Mouse (Mus musculus) frontal cortex, adult (tissue): ENCODE results near the gene Snx11.
"Not testable (repeated sequence)": the region's sequence is repeated elsewhere in the genome, so short reads cannot be mapped to it uniquely, and the experiment has no call there.

Source experiments
- ATAC-seq: cut with Nextera tagmentation; 2 replicates; pipeline ENCODE4 v1.9.2; 2017; ENCODE audit warnings: mild to moderate bottlenecking, moderate library complexity, mixed read lengths; ENCODE audit not compliant: low TSS enrichment

The Snx11 gene

DNA sequence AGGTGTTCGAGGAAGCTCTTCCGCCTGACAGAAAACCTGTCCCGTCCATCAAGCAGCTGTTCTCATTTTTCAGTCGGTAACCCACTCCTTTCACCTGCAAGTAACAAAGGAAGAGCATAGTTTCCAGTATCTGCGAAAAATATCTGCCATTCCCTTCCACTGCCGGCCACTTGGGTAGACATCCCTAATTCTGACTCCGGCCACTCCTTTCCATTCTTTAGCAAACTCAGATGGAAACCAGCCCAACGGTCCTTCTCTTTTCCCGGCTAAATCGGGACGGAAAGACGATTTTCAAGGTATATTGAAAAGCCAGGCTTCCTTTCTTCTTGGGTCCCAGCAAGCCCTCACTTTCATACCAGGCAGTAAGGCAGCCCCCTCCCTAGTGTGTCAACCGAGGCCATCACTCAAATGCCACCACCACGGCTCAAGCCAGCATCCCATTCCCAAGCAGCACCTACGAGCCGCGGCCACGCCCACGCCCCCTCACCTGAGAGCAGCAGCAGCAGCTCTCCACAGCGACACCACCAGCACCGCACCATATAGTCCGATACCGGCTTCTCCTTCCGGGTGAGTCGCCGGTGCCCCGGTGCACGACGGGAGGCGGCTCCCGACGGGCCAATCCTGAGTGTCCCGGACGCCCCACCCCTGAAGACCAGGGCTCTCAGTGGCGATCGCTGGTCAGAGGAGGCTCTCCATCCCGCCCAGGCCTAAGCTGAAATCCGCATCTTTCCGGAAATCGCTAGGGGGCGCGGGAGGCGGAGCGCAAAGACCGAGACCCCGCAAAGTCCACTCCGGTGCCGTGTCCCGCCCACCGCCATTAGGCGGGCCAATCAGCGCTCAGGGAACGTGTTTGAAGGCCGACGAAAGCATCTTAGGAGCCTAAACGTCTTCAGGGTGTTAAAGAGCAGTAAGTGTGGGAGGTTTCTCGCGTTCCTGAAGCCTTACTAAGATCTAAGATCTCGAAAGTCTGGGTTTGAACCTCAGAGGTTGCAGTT, at the start of gene Snx11:
Gene Snx11, minus strand, starts transcription at position 592 of the 995 bp plus-strand sequence.
- peak; percentile 99 for ATAC-seq

DNA sequence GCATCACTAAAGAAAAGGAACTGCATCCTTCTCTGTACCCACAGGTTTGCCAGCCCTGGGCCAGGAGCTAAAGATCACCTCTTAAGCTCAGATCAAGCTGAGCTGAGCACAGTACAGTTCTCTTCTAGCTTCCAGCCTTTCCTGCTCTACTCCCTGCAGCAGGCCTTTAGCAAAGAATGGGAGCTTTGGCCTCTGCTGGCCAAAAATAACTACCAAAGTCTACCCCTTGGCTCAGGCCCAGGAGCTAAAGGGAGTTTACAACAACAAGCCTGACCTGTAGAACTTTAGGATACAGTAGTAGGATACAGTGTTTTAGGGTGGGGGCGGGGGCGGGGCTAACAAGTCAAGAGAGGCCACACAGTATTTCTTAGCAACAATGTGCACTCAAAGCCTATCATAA, 49.1 kb upstream of the Snx11 start:
- ATAC-seq, result no peak

DNA sequence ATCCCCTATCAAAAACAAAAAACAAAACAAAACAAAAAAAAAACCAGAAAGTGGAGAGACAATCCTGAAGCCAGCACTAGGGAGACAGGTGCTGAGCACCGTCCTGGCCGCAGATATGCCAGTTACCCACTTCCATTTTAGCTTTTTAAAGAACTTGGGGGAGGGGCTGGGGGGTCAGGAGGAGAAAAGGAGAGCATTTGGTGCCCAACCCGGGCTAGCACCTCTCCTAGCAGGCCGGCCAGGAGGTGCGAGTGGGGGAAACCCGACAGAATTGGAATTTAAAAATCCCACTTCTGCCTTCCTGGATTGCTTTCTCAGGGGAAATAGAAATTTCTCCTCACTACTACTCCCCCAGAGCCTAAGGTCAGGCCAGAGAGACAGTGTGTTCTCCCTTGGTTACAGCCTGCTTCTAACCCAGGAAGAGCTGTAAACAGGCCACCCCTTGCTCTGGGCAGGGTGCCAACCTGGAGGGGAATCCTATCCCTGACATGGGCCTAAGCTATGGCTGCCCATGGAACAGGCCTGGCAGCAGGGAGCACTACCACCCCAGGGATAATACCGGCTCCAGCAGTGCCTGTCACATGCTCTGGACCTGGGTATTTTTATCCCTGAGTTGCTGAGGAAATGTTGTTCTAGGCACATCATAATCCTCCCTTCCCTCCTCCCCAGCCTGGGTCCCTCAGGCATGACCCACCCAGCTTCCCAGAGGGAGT, 47.6 kb upstream of the Snx11 start:
- ATAC-seq, result 0 out of 2 replicates have a peak, but pooled peaks have one; percentile 8

DNA sequence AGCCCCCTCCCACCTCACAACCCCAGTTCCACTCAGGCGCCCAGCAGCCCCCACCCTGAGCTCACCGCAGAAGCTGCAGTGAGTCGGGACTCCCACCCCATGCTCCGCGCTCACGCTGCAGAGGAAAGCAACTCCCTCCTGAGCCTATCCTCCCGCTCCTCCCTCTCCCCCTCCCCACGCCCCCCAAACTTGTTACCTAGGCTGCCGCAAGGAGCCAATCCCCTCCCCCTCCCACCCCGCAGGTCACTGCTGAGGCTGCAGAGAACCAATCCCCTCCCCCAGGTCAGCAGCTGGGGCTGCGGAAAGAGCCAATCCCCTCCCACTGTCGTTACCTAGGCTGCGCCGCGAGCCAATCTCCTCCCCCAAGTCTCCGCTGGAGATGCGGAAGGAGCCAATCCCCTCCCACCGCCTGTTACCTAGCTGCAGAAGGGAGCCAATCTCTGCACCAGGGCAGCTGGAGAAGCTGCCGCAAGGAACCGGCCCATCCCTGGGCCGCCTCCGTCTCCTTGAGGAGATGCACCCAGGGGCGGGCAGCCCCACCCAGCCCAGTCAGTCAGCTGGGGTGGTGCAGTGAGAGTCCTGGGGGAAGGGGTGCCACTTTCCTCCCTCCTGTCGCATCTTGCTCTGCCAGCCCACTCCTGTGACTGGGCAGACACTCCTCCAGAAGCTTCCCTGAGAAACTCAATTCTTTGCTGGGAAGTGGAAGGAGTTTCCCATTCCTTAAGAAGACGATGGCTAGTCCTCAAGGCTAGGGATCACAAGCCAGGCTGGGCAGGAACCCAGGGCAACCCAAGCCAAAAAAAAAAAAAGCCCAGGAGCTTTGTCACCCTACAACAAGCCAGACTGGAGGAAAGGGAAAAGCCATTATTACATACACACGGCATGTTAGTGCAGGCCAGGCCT, 46.8 kb upstream of the Snx11 start:
- ATAC-seq, result peak; percentile 85

DNA sequence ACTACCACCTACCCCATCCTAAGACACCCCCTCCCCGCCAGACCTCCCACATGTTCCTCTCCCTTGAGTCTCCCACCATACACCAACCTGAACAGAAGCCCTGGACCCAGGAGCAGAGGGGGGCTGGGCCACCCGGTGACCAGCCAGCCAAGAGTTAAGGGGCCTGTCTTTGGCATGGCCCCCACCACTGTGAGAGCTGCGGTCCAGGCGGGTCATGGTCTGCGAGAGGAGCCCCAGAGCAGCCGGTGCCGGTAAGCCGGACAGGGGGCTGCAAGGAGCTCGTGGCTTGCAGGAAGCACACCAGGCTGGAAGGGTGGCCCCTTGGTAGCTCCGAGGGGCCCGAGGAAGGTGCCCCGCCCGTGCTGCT, 46.1 kb upstream of the Snx11 start:
- no peak for ATAC-seq

DNA sequence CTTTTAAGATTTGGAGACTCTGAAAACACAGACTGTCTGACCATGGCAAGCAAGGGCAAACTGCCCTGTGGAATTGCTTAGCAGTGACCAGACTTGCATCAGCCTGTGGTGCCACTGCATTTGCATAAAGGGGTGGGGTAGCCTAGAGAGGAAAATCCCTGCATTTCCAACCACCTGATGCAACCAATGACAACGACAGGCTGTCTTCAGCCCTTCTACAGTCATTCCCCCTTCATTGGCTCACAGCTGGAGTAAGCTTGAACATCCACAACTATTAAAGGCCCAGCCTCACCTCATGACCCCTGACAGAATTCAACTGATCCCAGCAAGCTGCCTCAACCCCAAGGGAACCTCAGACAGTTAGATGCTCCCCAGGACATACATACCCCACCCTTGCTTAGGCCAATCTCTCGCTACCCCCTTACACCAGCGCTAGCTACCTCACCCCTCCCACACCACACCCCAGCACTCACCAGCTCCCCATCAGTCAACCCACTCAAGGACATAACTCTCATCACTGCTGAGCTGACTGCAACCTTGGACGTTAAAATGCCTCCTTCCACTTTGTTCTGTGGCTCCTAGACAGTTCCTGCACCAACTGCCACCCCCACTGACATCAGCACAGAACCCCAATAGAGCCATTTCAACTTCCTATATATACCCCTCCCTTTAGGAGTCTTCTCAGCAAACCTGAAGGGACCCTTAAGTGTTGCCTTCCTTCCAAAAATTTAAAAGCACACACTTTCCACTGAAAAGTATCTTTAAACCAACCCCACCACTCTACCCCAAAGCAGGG, 45.5 kb upstream of the Snx11 start:
- no peak for ATAC-seq

DNA sequence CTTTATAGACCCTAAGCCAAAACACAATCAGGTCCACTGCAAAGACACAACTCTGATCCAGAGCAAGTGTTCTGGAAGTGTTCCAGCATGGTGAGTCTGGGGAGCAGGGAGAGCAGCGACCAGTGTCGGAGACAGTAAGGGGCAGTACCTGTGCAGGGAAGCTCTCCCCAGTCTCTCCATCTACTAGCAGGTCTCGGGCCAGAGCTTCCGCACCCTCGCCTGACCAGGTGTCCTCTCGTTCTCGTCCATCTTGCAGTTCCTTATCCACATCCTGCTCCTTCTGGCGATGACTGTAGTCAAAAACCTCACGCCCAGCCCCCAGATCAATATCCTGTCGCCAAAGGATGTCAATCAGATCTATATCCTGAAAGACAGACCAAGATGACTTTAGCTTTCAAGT, 44.6 kb upstream of the Snx11 start:
- ATAC-seq, result no peak

DNA sequence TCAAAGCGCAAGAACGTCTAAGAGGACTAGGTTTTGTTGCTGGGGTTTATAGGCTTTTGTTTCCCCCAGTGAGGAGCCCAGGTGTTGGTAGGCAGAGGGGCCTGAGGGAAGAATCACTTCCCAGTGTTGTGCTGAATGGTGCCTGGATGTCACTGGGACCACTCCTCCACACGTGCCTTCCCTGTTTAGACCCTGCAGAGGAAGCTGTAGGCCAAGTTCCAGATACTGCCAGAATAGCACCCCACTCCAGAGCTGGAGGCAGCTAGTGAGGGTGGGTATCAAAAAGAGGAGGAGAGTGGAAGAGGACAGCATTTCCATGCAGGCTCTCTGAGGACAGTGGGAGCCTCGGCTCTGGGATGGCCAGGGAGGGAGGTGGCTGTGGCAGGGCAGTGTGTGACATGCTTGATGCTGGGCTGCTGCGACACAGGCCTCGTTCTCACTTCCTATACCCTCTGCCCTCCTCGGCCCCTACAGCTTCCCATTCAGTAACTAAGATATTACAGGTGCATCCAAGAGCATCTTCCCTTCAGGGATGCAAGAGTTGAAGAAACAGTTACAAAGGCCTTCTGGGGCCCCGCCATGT, 40.9 kb upstream of the Snx11 start:
- peak; percentile 35 for ATAC-seq

DNA sequence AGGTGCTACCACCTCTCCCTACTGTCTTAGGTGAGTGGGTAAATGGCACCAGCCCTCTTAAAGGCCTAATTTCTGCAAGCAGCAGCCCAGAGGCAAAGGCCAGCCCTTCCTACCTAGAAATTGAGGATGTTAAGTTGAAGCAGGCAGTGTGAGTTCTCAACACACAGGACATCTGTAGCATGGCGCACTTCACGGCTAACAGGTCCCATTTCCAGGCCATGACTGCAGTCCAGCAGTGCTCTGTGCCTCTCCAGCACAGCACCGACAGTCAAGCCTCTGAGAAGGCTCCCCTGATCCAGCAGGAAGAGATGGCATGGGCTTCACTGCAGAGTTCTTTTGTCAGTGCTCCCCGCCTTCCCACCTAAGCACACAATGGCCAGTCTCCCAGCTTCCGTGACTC, 39.6 kb upstream of the Snx11 start:
- ATAC-seq, result no peak

DNA sequence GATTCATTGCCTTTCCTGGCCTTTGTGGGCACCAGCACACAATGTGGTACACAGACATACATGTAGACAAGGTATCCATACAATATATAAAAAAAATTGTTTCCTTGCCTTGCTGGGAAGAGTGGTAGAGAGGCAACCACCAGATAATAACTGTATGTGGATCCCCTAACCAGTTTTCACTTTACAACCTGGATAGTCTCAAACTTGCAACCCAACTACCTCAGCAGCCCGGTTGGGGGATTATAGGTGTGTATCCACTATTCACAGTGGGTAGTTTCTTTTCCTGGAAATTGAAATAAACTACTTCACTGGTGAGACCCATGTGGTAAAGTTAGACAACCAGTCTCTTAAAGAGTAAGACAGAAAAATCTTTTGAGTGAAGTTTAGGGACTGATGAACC, 39.1 kb upstream of the Snx11 start:
- ATAC-seq, result no peak

DNA sequence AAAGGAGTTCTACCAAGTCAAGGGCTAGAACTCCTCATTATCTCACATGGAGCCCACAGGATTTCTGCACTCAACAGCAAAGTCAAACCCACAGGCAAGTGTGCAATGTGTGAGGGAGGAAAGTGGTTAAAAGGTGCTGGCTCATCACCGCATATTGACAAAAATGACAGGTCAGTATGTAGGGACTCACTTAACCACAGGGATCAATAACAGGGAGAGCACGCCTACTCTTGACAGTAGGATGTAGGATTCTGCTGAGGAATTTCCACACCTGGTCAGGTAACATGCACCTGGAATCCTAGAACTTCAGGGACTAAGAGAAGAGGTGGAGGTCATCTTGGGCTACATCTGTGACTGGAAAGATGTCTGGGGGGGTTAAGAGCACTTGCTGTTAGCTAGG, 38.5 kb upstream of the Snx11 start:
- ATAC-seq, result no peak

DNA sequence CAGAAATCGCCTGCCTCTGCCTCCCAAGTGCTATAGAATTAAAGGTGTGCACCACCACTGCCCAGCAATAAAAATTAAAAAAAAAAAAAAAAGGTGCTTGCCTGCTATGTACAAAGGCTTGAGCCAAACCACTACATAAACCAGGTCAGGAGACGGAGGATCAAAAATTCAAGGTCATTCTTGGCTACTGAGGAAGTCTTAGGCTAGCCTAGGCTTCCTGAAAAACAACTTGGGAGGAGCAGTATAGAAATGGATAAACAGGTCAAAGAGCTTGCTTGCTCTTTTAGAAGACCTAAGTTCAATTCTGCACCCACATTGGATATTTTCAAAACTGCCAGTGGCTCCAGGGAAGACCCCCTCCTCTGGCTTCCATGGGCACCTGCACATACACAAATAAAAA, 37.1 kb upstream of the Snx11 start:
- no peak for ATAC-seq

DNA sequence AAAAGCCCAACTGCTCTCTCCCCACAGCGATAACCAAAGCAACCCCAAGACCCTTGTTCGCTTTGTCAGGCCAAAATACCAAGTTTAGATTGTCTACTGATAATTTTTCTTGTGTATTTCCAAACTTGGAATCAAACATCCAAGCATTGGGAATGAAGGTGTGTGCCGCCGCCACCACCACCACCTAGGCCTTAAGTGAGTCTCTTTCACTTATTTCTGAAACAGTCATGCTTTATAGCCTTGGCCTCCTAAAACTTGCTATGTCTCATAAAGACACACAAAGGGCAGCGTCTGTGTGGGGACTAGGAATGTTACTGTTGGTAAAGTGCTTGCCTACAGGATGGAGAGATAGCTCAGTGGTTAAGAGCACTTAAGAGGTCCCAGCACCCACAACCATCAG, 36.6 kb upstream of the Snx11 start:
- ATAC-seq, result no peak

DNA sequence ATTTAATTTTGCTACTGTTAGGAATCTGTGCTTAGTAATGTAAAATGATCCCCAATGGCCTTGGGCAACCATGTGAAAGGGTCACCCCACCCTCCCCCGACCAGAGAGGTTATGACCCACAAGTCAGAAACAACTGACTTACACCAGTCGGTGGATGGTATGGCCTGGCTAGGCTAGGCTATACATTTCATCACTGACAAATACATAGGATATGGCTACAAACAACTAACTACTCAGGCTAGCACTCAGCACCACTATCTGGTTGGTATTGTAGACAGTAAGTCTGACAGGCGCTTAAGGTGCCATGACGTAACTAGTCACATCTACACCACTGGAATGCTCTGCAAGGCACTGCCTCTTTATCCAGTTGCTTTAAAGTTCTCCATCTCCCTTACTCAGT, 36.1 kb upstream of the Snx11 start:
- no peak for ATAC-seq

DNA sequence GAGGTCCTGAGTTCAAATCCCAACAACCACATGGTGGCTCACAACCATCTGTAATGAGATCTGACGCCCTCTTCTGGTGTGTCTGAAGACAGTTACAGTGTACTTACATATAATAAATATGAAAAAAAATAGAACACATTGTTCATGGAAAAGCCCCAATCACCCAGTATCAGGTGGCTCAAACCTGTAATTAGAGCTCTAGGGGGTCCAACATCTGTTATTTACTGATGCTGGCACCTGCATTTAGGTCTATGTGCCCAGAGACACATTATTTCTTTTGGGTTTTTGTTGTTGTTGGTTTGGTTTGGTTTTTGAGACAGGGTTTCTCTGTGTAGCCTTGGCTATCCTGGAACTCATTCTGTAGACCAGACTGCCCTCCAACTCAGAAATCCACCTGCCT, 33.8 kb upstream of the Snx11 start:
- ATAC-seq, result not testable (repeated sequence)

DNA sequence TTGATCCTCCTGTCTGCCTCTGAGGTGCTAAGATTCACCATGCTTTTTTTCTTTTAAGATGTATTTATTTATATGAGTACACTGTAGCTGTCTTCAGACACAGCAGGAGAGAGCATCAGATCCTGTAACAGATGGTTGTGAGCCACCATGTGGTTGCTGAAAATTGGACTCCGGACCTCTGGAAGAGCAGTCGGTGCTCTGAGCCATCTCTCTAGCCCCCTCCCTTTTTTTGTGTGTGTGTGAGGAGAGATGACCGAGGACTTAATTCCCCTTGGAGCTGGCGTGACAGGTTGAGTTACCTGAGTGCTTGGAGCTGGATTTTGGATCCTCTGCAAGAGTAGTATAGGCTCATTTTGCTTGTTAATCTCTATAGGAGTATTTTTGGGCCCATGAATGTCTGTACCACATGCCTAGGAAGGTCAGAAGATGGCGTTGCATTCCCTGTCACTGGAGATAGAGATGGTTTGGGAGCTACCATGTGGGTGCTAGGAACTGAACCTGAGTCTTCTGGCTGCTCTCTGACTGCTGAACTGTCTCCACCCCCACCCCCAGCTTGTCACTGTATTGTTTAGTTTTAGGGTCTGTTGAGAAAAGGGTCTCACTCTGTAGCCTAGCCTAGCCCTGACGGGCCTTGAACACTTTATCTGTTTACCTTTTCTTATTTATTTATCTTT, 32.3 kb upstream of the Snx11 start:
- no peak for ATAC-seq

DNA sequence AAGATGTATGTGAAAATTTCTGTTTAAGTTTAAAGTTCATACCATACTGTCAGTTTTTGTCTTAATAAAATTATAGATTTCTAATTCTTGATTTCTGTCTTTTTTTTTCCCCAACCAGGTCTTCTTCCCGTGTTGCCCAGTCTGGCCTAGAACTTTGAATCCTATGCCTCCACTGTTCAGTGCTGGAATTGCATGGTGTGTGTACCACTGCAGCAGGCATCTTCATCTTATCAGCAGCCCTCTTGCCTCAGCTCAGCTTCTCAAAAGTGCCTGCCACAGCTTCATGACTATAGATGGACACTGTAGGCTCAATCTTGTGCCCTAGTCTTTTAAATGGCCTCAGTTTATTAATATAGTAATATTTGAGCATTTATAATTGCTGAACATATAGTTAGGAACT, 30.7 kb upstream of the Snx11 start:
- peak; percentile 55; the same call in 1 of the 2 replicates for ATAC-seq

DNA sequence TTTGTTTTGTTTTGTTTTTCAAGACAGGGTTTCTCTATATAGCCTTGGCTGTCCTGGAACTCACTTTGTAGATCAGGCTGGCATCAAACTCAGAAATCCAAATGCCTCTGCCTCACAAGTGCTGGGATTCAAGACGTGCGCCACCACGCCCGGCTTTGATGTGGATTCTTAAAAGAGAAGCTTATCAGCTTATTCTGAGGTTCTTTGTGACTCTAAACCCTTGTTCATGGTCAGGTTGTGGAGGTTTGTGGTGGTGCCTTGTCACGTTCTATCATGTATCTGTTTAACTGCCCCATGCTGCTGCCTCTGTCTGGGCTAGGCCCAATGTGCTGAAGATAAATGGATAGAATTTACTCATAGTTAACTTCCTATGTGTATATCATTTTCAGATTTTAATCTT, 28.2 kb upstream of the Snx11 start:
- no peak for ATAC-seq

DNA sequence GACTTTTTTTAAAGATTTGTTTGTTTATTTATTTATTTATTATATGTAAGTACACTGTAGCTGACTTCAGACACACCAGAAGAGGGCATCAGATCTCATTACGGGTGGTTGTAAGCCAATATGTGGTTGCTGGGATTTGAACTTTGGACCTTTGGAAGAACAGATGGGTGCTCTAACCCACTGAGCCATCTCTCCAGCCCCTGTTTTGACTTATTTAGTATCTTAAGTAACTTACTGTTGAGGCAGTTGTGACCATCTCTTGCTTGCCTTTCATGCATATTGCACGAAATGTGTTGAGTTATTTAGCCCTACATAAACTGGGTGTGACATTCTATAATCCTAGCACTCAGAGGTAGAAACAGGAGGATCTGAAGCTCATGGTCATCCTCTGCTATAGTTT, 22.2 kb upstream of the Snx11 start:
- no peak for ATAC-seq

DNA sequence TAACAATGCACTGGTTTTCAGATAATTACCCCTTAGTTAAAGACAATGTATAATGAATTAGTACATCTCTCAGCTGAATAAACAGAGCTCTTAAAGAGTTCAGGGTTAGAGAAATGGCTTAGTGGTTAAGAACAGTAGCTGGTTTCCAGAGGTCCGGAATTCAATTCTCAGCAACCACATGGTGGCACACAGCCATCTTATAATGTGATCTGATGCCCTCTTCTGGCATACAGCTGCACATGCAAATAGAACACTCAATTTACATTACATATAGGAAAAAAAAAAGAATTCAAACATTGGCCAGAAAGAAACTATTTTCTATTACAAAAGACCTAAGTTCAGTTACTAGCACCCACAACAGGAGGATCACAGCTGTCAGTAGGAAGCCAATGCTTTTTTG, 19.2 kb upstream of the Snx11 start:
- ATAC-seq, result no peak
